Mouse (Mus musculus) erythroblast, adult 5-6 weeks (primary cell): ENCODE data around the gene Mief1. TPM values are rescaled to one million over a fixed set of nuclear protein-coding genes. Genes with fewer than 3 reads are reported as not detected.

Source experiments
- ATAC-seq: replicated peaks from 2 replicates; pipeline ENCODE4 v1.8.0; 2016; ENCODE audit warnings: moderate number of reproducible peaks, mild to moderate bottlenecking, moderate TSS enrichment, inconsistent platforms; ENCODE audit not compliant: poor library complexity, low FRiP score, severe bottlenecking
- total RNA-seq, 2 experiments: library from RNA; stranded (forward) in 1 of 2; stranded (reverse) in 1 of 2; fragments of 150-400 nt in 1 of 2; fragments of 200-764, 138-1000 nt in 1 of 2; gene quantifications; 2 replicates each; pipeline versions ENCODE4 v1.2.3 to v1.2.4; 2015 to 2017; ENCODE audit warnings: low replicate concordance in 2 of 2

Mief1 gene
- total RNA-seq, 2 experiments from 2014 or later: 7.7 to 18.8 TPM

DNA sequence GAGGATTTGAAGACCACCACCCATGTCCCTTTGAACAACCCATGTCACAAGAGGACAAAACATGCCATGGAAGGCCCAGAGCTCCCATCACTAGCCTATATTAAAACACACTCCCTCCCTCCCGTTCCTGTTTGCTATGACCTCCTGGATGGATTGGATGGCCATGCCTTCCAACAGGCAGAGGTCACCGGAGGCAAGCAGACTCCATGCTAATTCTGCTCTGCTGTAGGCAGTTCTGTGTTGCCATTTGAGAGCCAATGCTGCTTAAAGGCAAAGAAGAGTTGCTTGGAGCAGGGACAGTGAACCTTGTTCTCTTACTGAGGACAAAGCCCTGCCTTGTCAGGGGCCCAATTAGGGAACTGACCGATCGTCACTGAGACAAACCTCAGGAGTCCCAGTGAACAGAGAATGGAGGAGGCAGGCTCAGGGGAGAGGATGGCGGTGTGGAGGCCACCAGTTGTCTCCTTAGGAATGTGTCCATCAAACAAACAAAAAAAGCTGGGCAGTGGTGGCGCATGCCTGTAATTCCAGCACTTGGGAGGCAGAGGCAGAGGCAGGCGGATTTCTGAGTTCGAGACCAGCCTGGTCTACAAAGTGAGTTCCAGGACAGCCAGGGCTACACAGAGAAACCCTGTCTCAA, 25.7 kb downstream of the Mief1 start:
- no peak for ATAC-seq

GRCm38 (mm10) chr15:80260677-80261076, 26.9 kb downstream of the Mief1 start:
- 0 out of 2 replicates have a peak, but pooled peaks have one; percentile 40 for ATAC-seq

- ATAC-seq: no peak
Measured at GRCm38 (mm10) chr15:80261100-80261499, 27.3 kb downstream of the Mief1 start.

- ATAC-seq: peak; percentile 95
Measured at GRCm38 (mm10) chr15:80263610-80264575, 30.1 kb downstream of the Mief1 start, which contains the start of gene Rps19bp1. TSS of gene Rps19bp1 (minus strand) at chr15:80264315.

DNA sequence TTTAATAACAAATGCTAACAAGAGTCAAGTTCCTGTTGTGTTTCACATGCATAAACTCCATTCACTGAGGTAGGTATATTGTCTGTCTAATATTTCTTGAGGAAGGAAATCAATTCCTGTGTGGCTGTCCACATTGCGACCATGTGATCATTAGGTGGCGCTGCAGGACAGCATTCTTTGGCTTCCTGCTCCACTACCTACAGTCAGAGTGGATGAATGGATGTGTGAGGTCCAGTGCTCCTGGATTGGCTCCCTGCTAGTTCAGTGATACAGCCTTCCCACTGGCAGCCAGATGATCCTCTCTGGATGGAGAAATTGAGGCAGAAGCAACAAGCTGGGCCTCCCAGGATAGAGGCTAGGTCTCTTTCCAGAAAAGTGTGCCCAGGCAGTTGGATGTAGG, 32.5 kb downstream of the Mief1 start:
- no peak for ATAC-seq

GRCm38 (mm10) chr15:80271858-80272396, 38.1 kb downstream of the Mief1 start:
- ATAC-seq: no peak

DNA sequence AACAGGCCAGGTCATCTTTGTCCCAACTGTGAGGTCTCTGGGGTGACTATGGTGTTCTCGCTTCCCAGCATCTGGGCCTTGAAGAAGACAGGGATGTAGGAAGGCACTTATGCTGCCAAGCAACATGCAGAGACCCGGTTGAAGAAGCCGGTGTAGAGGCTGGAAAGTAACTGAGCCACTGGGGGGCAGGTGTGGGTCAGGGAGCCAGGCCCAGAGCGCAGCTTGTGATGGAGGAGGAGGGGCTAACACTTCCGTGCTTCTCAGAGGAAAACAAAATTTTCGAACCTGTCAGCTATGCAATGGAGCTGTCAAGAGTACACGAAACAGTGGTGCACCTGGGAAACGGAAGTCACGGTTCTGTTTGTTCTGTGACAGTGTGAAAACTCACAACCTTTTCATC, 43.3 kb downstream of the Mief1 start:
- ATAC-seq: no peak

DNA sequence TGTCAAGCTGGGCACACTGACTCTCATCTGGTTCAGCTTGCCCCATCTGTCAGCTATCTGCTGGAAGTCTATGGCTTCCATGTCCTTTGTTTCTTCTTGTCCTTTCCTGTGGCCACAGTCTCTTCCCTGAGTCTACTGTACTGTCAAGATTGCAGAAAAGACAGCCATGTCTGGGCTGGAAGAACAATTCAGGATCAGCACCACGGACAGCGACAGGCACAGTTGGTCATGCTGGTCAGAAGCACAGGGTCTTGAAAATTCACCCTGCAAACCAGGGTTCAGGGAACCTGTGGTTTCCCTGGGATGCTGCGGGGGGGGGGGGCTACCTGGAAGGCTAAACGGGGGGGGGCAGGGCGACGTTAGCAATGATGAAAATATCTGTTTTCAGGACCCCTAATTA, 43.8 kb downstream of the Mief1 start:
- no peak for ATAC-seq

- ATAC-seq: no peak
Measured at GRCm38 (mm10) chr15:80278121-80278759, 44.4 kb downstream of the Mief1 start.

DNA sequence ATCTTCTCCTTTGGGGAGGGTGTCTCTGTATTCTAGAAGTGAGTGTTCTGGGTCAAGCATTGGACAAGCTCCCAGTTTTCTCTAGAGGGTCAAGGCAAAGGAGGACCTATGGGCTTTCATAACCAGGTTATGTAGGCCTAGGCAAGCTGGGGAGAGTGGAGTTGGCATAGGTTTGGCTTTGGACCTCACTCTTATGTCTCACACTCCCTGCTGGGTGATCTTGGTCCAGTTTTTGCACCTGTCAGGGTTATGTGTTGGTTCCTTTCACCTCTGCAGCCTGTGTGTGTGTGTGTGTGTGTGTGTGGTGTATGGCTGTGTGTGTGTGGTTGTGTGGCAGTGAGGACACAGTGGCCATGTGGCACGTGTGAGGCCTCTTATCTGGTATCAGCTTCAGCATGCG, 45.2 kb downstream of the Mief1 start:
- ATAC-seq: no peak

GRCm38 (mm10) chr15:80280646-80281045, 46.8 kb downstream of the Mief1 start:
- peak; percentile 69 for ATAC-seq

GRCm38 (mm10) chr15:80286851-80287415, 53.1 kb downstream of the Mief1 start, which contains the start of gene Cacna1i:
TSS of gene Cacna1i (plus strand) at chr15:80287238.
- ATAC-seq: no peak

- ATAC-seq: no peak
Measured at GRCm38 (mm10) chr15:80288036-80288435, 54.2 kb downstream of the Mief1 start.

- peak; percentile 63 for ATAC-seq
Measured at GRCm38 (mm10) chr15:80289436-80289835, 55.6 kb downstream of the Mief1 start.

- no peak for ATAC-seq
Measured at GRCm38 (mm10) chr15:80297146-80297545, 63.3 kb downstream of the Mief1 start.

Other genes with a start within 250 kb of the Mief1 start
- not detected in 2 replicates for gene Pdgfb, start 219.0 kb upstream of the Mief1 start, total RNA-seq (2015; ENCODE audit: low replicate concordance)
- 0.42 and 0.94 TPM in 2 replicates for gene Pdgfb, start 219.0 kb upstream of the Mief1 start, total RNA-seq (2017; ENCODE audit: low replicate concordance)
- gene Syngr1, start 142.7 kb upstream of the Mief1 start, total RNA-seq (2015; ENCODE audit: low replicate concordance): 5.8 and 8.6 TPM in 2 replicates
- 6.0 and 7.1 TPM in 2 replicates for gene Syngr1, start 142.7 kb upstream of the Mief1 start, total RNA-seq (2017; ENCODE audit: low replicate concordance)
- 449 and 474 TPM in 2 replicates for gene Rpl3, start 142.2 kb upstream of the Mief1 start, total RNA-seq (2015; ENCODE audit: low replicate concordance)
- gene Rpl3, start 142.2 kb upstream of the Mief1 start, total RNA-seq (2017; ENCODE audit: low replicate concordance): 532 and 676 TPM in 2 replicates
- gene Tab1, start 100.9 kb upstream of the Mief1 start, total RNA-seq (2015; ENCODE audit: low replicate concordance): 0.58 and 10.9 TPM in 2 replicates
- 6.5 and 13.5 TPM in 2 replicates for gene Tab1, start 100.9 kb upstream of the Mief1 start, total RNA-seq (2017; ENCODE audit: low replicate concordance)
- gene Mgat3, start 60.3 kb upstream of the Mief1 start, total RNA-seq (2015; ENCODE audit: low replicate concordance): not detected in 2 replicates
- not detected in 2 replicates for gene Mgat3, start 60.3 kb upstream of the Mief1 start, total RNA-seq (2017; ENCODE audit: low replicate concordance)
- gene AC140267.1, start 1.8 kb downstream of the Mief1 start, total RNA-seq (2015; ENCODE audit: low replicate concordance): not detected in 2 replicates
- not detected in 2 replicates for gene AC140267.1, start 1.8 kb downstream of the Mief1 start, total RNA-seq (2017; ENCODE audit: low replicate concordance)
- 86.3 and 108 TPM in 2 replicates for gene Atf4, start 21.2 kb downstream of the Mief1 start, total RNA-seq (2015; ENCODE audit: low replicate concordance)
- 148 and 150 TPM in 2 replicates for gene Atf4, start 21.2 kb downstream of the Mief1 start, total RNA-seq (2017; ENCODE audit: low replicate concordance)
- gene Rps19bp1, start 30.3 kb downstream of the Mief1 start, total RNA-seq (2015; ENCODE audit: low replicate concordance): 15.4 and 16.5 TPM in 2 replicates
- gene Rps19bp1, start 30.3 kb downstream of the Mief1 start, total RNA-seq (2017; ENCODE audit: low replicate concordance): 5.0 and 10.1 TPM in 2 replicates
- not detected in 2 replicates for gene Cacna1i, start 53.2 kb downstream of the Mief1 start, total RNA-seq (2015; ENCODE audit: low replicate concordance)
- gene Cacna1i, start 53.2 kb downstream of the Mief1 start, total RNA-seq (2017; ENCODE audit: low replicate concordance): not detected in 2 replicates